Mouse (Mus musculus) adrenal gland, adult 8-10 months (tissue): Measurements from ENCODE around the gene Pkn1. TPM values are rescaled to one million over a fixed set of nuclear protein-coding genes. Genes with fewer than 3 reads are reported as not detected.

Experiments
- DNase-seq: peaks from one replicate; pipeline ENCODE4 v3.0.0; 2022
- total RNA-seq, 4 experiments: library from RNA; stranded (reverse); gene quantifications; 2 replicates each; pipeline ENCODE4 v1.2.4; 2022

Gene Pkn1
- 100 to 1,000 TPM; 108 to 141 (median 123) TPM for total RNA-seq

DNA sequence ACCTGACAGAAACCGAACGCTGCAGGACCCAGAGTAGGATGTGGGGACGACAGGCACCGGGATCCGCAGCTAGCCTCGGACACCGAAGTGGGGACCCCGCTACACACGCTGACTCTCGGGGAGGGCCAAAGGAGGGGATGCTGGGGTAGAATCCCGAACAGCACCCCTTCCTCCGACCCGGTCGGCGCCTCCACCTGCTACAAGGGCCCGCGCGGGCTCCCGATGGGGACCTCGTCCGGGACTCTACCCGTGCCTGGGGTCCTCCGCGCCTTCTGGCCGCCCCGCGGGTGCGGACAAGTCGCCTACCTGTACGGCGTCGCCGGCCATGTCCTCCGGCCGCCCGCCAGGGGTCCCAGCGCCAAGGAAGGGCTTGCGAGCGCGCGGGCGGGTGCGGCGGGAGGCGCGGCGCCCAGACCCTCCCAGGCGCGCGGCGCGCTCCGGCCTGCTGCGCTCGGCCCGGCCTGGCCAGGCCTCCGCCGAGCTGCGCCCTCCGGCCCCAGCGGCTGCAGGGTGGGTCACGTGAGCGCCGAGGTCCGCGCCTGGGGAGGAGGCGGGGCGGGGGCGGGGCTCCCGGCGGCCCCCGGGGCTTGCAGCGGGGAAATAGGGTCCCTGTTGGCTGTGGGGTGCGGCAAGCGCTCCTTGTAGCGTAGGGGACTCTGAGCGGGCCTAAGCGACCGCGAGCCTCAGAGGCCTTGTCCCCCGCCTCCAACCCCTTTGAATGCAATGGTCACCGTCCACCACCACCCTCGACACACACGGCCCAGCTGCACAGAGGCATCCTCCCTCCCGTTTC is at the start of gene Pkn1:
TSS of gene Pkn1 (minus strand) at position 519 of the 793 bp plus-strand sequence.
- DNase-seq, result peak; percentile 65

DNA sequence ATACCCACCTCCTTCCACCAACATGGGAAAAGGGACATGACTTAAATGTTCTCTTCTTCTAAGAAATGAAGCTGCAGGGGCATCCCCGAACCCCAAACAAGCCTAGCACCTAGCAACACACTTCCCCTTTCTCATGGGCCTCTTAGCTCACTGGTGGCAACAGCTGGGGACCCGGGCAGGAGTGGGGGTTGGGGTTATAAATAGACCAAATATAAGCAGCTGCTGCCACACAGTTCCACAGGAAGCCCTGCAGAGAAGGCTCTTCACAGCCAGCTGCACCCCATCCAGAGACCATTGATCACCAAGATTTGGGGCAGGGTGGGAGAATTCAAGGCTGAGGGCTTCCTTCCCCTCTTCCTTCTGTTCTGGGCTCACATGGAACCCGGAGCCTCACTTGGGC is 49.7 kb upstream of the Pkn1 start:
- no peak for DNase-seq

DNA sequence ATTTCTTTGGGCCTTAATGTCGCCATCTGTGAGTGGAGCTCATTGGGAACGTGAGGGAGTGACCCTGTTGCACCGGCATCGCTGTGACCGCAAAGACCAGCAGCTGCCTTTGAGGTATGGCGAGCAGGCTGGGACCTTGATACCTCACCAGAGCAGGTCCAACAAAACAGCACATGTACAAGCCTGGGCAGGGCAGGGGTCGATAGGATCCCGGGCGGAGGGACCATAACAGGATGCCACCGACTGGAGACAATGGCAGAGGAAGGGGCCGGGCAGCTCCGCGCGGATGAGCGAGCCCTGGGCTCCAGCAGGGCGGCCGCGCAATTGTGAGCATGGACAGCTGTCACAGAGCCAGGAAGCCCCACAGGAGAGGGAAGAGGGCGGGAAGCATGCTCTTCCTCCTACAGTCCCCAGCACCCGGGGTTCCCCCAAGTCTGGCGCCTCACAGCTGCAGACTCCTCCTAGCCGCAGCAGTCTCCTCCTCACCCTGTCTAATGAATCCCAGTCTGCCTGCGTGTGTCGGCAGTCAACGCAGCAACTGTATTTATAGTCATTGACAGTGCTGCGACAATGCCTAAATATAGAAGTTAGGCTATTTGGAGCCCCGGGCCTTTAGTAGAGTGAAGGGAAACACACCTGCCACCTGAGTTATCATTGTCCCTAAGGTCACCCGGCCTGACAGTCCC is 48.8 kb upstream of the Pkn1 start:
- DNase-seq, result peak; percentile 34

DNA sequence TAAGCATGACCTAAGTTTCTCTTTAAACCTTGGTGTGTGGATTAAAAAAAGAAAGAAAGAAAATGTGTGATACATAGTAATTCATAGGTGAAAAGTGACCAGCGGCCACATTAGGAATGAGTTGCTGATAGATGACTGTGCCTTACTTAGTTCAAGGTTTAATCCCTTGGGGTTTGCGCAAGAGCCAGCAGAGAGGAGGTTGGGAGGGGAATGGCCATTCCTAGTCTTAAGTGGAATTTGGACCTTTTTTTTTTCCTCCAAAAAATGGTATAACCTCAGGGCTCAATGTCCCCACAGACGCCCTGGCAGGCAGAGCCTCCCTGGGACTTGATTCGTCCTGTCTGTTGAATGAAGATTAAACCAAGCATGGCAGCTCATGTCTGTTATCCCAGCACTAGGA is 45.1 kb upstream of the Pkn1 start:
- DNase-seq, result no peak

DNA sequence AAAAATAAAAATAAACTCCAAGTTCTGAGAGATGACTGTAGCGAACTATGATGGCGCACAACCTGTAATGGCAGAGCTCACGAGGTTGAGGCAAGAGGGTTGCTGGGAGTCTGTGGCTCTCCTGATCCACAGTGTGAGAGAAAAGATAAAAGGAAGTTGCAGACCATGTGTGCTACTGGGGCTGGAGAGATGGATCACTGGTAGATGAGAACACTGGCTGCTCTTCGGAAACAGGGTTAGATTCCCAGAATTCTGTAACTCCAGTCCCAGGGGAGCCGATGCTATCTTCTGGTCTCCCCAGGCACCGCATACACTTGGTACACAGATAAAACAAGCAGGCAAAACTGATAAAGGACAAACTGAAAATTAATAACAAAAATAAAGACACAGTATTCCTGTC is 44.0 kb upstream of the Pkn1 start:
- no peak for DNase-seq

DNA sequence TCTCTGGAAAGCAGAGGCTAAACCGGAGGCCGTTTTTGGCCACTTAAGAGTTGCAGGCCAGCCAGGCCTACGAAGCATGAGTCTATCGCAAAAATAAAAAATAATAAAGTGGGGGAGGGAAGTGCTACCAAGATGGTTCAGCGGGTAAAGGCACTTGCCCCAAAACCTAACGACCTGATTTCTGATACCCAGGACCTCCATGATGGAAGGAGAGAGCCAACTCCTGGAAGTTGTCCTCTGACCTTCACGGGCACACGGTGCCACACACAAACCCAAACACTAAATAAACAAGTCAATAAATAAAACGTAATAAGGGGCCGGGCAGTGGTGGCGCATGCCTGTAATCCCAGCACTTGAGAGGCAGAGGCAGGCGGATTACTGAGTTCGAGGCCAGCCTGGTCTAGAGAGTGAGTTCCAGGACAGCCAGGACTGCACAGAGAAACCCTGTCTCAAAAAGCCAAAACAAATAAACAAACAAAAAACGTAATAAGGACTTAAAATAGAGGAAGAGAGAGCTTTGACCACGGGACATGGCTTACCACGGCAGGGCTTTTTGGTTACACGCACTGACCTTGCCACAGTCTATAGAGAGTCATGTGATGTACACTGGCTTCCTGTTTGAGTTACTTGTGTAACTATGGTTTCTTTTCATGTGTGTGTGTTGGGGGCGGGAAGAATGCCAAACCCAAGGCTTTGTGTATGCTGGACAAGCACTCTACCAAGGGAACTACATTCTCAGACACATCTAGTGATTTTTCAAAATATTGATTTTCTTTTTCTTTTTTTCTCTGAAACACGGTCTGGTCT is 43.1 kb upstream of the Pkn1 start:
- no peak for DNase-seq

DNA sequence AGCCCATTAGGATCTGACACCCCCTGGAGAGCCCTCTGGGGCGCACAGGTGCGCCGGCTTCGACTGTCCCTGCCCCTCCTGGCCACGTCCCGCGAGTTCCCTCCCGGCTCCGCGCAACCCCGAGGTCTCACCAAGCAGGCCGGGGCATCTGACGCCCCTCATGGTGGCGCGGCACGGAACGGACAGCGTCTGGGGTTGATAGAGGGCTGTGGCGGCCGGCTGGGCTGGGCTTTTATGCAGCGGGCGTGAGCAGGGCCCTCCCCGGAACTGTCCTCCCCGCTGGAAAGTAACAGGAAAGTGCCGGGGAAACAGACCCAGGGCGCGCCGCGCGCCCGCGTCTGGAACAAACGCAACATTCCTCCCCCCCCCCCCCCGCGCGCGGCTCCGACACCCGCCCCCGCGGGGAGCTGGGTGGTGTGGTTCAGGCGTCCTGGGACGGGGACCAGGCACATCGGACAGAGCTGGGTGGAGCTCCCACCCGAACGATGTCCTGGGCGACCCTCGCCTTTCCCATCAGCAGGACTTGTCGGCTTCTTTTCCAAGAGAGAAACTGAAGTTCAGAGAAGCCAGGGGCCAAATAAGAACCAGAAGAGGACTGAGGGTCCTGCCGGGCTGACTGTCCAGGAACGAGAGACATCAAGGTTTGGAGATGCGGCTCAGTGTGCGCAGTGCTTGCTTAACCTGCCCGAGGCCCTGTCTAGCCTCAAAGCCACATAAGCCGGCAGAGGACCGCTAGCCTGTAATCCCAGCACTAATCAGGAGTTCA is 42.2 kb upstream of the Pkn1 start, which contains the start of gene Adgre5:
TSS of gene Adgre5 (minus strand) at position 351 of the 766 bp plus-strand sequence.
- peak; percentile 56 for DNase-seq

DNA sequence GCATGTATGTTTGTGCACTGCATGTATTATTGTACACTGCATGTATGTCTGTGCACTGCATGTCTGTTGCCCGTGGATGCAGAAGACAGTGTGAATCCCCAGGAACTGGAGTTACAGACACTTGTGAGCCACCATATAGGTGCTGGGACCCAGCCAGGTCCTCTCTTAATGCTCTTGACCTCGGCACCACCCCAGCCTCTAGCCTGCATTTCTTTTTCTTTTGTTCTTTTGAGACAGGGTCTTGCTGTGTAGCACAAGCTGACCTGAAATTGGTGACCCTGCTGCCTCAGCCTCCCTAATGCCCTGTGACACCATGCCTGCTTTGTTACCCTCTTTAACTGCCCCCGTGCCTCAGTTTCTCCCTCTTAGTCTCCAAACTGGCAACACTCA is 41.6 kb upstream of the Pkn1 start:
- no peak for DNase-seq

DNA sequence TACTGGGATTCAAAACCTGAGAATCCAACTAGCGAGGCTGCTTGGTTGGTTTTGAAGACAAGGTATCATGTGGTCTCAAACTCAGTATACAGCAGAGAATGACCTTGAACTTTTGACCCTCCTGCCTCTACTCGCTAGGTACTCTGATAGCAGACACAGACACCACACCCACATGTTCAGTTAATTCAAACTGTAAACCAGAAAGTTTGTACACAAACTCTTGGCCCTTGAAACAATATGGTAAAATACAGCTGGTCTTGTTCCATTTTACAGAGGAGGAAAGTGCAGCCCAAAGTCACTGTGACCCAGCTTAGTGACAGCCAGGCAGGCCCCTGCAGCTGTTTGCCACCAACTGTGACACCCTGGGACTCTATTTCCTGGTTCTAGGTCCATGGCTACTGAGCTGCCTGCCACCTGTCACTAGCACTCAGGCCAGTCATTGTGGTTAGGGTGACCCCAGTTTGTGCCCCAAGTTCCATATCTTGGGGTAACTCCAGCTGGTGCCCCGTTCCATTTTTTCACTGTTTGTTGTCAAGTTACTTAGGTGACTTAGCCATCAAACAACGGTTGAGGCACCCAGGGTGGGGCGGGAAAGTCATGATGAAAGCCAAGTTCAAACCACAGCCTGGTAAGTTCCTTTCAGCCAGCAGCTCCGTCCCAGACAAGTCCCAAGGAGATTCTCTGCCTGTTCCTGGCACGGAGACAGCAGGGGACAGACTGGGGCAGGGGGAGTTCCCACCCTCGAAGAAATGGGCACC is 40.9 kb upstream of the Pkn1 start:
- no peak for DNase-seq

DNA sequence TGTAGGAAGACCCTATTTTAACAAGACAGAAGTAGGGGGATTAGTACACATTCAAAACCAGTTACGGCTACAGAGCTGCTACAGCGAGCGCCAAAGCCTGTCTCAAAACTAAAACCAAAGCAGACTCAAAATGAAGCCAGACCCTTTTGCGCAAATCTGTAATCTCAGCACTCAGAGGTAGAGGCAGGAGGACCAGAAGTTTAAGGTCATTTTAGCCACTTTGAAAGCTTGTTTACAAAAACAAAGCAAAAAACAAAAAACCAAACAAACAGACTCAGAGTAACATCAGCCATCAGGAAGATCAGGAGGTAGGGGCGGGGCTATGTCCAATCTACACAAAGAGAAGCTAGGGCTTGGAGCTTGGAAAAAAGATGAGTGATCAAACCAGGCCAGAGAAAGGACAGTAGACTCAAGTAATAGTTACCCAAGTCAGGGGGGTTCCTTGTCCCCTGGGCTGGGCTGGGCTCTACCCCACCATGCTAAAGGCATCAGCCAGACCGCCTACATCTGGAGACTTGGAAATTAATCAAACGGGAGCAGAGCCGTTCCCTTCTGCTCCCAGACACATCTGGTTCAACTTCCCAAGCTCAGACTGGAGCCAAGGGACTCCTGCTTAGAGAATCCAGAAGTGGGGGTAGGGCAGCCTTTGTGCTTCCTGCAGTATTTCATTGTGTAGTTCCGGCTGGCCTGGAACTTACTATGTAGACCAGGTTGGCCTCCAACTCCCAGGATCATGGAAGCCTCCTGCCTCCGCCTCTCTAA is 40.2 kb upstream of the Pkn1 start:
- no peak for DNase-seq

DNA sequence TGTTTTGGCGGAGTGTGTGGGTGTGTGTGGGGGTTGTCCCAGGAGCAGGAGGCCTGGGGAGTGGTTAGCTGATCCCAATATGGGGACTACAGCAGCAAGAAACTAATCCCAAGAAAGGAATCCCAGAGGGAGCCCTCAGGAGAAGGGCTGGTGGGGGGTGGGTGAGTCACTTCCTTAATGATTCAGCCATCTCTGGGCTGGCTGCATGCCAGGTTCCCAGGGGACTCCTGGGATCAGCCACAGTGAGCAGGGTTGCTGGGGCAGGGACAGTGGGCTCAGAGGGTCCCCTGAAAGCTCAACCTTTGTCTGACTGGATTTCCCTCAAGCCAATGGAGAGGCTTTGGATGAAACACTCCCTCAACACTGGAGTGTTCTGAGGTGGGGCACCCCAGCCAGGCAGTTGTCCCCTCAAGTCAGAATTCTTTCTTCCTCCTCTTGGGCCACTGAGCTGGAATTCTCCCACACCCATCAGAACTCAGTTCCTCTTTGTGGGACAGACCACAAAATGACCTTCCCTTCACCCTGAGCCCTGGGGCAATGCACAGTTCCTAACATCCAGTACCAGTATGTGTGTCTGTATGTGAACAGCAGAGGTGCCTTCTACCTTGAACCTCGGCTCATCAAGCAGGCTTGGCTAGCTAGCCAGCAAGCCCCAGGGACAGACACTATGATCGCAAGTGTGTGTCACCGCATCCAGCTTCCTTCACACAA is 39.0 kb upstream of the Pkn1 start:
- no peak for DNase-seq

DNA sequence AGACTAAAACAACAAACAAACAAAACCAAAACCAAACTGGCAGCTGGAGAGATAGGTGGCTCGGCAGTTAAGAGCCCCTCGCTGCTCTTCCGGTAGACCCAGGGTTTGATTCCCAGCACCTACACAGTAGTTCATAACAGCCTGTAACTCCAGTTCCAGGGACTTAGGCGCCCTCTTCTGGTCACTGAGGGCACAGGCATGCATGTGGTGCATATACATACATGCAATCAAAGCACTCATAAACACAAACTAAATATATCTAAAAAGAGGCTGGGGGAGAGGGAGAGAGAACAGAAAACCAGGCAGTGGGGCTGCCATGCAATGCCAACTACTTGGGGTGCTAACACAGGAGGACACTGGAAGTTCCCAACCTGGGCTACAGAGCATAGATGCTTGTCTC is 38.4 kb upstream of the Pkn1 start:
- DNase-seq, result no peak

DNA sequence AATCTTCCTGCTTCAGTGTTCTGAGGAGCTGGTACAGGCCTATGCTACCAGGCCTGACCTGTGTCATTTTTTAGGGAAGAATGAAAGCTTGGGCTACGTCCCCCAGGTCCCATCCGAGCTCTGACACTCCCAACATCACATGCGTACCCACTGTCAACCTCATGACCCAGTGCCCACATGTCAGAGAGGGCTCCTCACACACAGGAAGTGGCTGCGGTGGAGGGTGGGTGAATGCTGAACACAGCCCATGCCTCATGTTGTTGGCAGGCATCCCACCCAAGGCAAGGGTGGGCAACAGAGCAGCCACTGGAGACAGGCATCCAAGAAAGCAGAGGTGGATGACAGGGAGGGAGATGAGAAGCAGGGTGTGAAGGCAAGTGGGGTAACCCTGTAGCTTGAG is 37.7 kb upstream of the Pkn1 start:
- DNase-seq, result no peak

DNA sequence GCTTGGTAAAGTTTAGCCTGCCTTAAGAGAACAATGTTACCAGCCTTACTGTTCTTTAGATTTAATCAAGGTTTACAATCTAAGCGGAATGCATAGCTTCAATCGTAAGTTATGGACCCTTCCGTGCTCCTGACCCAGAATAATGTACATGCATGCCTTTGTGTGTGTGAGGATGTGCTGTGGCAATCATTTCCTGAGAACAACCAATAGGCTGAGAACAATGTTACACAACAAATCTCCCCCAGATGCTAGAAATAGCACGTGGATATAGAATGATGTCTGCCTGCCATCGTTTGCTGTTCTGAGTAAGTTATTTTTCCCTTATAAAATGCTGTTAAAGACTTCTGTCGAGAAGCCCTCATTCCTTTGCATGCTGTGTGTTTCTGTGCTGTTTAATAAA is 33.9 kb upstream of the Pkn1 start:
- no peak for DNase-seq

DNA sequence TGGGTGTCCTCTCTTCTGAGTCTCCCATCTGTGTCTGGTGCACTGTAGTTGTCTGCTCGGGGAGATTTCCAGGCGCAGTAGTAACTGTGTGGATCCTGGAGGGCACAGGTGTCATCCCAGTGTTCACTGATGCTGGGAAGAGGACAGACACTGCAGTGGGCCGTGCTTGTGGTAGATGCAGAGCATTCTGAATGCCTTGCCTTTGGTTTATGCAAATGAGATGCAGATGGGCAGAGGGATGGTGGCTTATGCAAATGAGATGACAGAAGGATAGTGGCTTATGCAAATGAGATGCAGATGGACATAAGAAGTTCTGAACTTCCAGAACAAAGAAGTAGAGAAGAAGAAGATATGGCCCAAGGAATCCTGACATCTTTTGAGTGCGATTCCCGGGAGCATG is 32.9 kb upstream of the Pkn1 start:
- DNase-seq, result no peak

DNA sequence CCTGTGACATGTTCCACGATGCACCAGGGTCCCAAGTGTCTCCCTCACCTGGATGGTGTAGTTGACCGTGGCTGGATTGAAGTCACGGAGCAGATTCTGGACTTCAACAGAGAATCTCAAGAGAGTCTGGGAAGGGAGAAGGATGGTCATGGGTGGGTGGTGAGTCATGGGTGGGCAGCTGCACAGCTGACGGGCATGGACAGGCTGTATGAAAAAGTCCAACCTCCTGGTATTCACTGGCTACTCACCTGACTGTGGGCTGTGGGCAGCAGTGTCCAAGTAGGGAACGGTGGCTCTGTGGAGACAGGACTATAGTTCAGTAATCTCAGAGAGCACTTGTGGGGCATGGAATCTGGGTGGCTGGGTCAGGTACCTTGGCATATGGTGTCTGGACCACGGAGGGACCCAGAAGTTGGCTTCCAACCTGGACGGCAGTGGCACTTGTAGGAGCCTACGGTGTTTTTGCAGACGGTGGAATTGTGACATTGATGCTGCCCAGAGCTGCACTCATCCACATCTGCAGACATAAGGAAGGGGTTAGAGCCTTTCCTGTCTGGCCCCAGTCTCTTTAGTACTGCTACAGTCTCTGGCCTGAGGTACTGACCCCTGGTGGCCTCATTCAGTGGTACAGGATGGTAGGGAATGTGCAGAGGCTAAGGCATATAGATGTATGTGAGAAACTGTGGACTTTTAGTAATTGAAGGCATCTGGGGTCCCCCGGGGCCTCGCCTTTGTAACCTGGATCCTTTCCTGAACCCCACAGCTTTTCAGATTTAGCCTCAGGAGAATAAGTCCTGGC is 30.2 kb upstream of the Pkn1 start:
- no peak for DNase-seq

DNA sequence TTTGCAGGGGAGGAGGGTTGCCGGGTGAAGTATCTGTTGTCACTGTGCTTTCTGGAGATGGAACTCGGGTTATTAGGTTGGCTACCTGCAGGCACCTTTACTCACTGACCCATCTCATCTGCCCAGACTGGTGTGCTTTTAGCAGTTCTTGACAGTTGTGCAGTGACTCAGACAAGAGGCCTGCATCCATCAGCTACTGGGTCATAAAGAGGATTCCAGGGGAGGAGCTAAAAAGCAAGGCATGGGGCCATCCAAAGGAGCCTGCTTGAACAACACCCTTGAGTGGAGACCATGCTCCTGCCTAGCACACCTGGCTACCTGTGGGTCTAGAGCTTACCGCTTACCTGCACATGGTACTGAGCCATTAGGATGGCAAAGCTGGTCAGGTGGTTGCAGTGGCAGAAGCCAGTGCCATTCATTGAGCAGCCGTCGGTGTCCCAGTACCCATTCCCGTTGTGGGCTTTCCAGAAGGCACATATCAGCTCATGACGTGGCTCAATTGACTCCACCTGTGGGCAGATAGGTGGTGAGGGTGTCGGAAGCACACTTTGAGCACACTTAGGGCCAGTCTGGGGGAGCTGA is 26.6 kb upstream of the Pkn1 start:
- no peak for DNase-seq

DNA sequence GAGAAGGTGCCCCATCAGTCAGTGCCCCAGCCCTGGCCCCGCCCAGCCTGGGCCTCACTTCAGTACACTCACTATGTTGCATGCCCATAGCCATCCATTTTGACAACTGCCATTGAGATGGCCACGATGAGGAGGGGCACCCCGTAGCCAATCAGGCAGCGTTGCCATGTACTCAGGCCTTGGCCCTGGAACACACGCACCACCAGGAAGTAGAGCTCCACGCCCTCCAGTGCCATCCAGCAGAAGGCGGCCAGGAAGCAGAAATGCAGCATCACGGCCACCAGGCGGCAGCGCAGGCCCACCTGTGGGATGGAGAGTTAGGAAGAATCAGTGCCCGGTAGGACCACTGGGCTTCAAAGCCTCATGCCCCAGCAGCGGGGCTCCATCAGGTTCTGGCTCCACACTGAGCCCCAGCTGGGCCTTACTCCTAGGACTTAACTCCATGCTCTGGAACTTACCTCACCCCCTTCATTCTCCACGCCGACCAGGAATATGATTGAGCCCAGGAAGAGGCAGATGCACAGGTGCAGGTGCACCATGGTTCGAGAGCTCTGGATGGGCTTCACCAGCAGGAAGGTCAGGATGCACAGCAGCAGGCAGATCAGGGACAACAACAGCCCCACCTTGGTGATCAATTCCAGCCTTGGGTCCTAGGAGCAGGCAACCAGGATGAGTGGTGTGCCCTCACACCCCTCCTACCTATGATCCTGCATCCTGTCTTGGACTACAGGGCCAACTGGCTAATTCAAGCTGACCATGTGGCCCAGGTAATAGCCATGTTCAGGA is 25.9 kb upstream of the Pkn1 start:
- DNase-seq, result peak; percentile 95
